Mouse (Mus musculus) G1E (cell line): ENCODE measurements around the gene Fbln7. TPM values are rescaled to one million over a fixed set of nuclear protein-coding genes. Genes with fewer than 3 reads are reported as not detected.

Source experiments
- ATAC-seq: 2 replicates; pipeline ENCODE4 v1.8.0; 2016; ENCODE audit warnings: mild to moderate bottlenecking; ENCODE audit not compliant: insufficient number of reproducible peaks, poor library complexity, low FRiP score, severe bottlenecking; ENCODE audit errors: extremely low read depth
- DNase-seq: peaks from one replicate; pipeline ENCODE4 v3.0.0; 2012; ENCODE audit warnings: low spot score
- H3K27me3 ChIP-seq: 2 replicates; pipeline ENCODE4 v1.6.1; 2012; ENCODE audit warnings: mild to moderate bottlenecking, low read length, inconsistent platforms; ENCODE audit not compliant: insufficient read depth
- H3K36me3 ChIP-seq: replicated peaks from 2 replicates; pipeline ENCODE3; 2012; ENCODE audit warnings: mild to moderate bottlenecking, inconsistent platforms
- H3K4me1 ChIP-seq: 2 replicates; pipeline ENCODE4 v1.6.1; 2012; ENCODE audit warnings: low read depth, low read length, inconsistent platforms, mixed read lengths; ENCODE audit not compliant: insufficient read depth
- H3K4me3 ChIP-seq: 2 replicates; pipeline ENCODE4 v1.5.1; 2012; ENCODE audit warnings: low read depth, mild to moderate bottlenecking, inconsistent platforms, low read length, moderate library complexity, mixed read lengths
- H3K9me3 ChIP-seq: replicated peaks from 2 replicates; pipeline ENCODE4 v1.6.1; 2012; ENCODE audit warnings: inconsistent platforms
- CTCF ChIP-seq: IDR thresholded peaks from 2 replicates; pipeline ENCODE4 v1.5.1; 2012; ENCODE audit warnings: low read depth, low read length, inconsistent platforms, mixed read lengths
- GATA1 ChIP-seq: IDR thresholded peaks from 2 replicates; pipeline ENCODE4 v1.6.1; 2012; ENCODE audit warnings: borderline replicate concordance, low read length, inconsistent platforms, mixed read lengths
- GATA2 ChIP-seq: IDR thresholded peaks from 2 replicates; pipeline ENCODE4 v1.6.1; 2012; ENCODE audit warnings: low read depth, low read length, inconsistent platforms, borderline replicate concordance
- POLR2AphosphoS5 ChIP-seq: IDR thresholded peaks from 2 replicates; pipeline ENCODE4 v1.6.1; 2012; ENCODE audit warnings: low read depth, low read length, inconsistent platforms; ENCODE audit not compliant: insufficient replicate concordance
- TAL1 ChIP-seq: conservative IDR thresholded peaks from 2 replicates; pipeline ENCODE4 v1.6.1; 2012; ENCODE audit warnings: low read depth, low read length, inconsistent platforms, mixed read lengths
- polyA plus RNA-seq: library from polyadenylated mRNA; stranded (reverse); fragments of >175 nt; gene quantifications from 2 replicates; pipeline ENCODE4 v1.2.3, GENCODE M21; 2012
- total RNA-seq, 2 experiments: library from RNA; stranded (forward) in 1 of 2; stranded (reverse) in 1 of 2; fragments of 200-1000 nt in 1 of 2; fragments of >200 nt in 1 of 2; fragmentation: Nextera tagmentation in 1 of 2; gene quantifications; 2 replicates each; pipeline ENCODE4 v1.2.3; 2014 to 2017

The Fbln7 gene
- total and polyA plus RNA-seq, 3 experiments, result 0.33 TPM; not detected in 2

GRCm38 (mm10) chr2:128863777-128864331 is 1.1 kb downstream of the Fbln7 start:
- Histone ChIP-seq H3K9me3 (no peaks in the 10 kb centered on the region), H3K4me1 (no peaks in the 10 kb centered on the region), H3K27me3 (peaks cover 8% of the 10 kb centered on the region), H3K4me3 (no peak overlapping the region), H3K36me3 (no peaks in the 10 kb centered on the region)
- ATAC-seq, result no peak
- DNase-seq, result no peak
- no peak for TF ChIP-seq CTCF
- no peak for TF ChIP-seq TAL1
- no peak for TF ChIP-seq GATA2
- no peak for TF ChIP-seq POLR2AphosphoS5
- TF ChIP-seq GATA1, result no peak

GRCm38 (mm10) chr2:128865061-128865460 is 2.3 kb downstream of the Fbln7 start:
- no peak for TF ChIP-seq CTCF
- no peak for TF ChIP-seq GATA2
- no peak for TF ChIP-seq GATA1
- no peak for TF ChIP-seq TAL1
- no peak for TF ChIP-seq POLR2AphosphoS5

GRCm38 (mm10) chr2:128871656-128872055 is 8.9 kb downstream of the Fbln7 start:
- peaks cover 20% of the 10 kb centered on the region for H3K27me3 ChIP-seq
- TF ChIP-seq POLR2AphosphoS5 (no peak), GATA2 (no peak), GATA1 (no peak), TAL1 (no peak), CTCF (no peak)
- ATAC-seq (no peak), DNase-seq (no peak)
- H3K9me3 ChIP-seq, result no peaks in the 10 kb centered on the region
- H3K4me3 ChIP-seq, result no peak overlapping the region
- no peaks in the 10 kb centered on the region for H3K4me1 ChIP-seq
- no peaks in the 10 kb centered on the region for H3K36me3 ChIP-seq

More at GRCm38 (mm10) chr2:128865061-128865460, 2.3 kb downstream of the Fbln7 start:
- ATAC-seq, result no peak
- H3K36me3 ChIP-seq, result no peaks in the 10 kb centered on the region
- peaks cover 8% of the 10 kb centered on the region; the same call in 1 of the 2 replicates for H3K27me3 ChIP-seq
- no peaks in the 10 kb centered on the region for H3K4me1 ChIP-seq
- no peak overlapping the region for H3K4me3 ChIP-seq
- DNase-seq, result no peak
- no peaks in the 10 kb centered on the region for H3K9me3 ChIP-seq

GRCm38 (mm10) chr2:128872256-128872655 is 9.5 kb downstream of the Fbln7 start:
- ATAC-seq, result no peak
- Histone ChIP-seq H3K9me3 (no peaks in the 10 kb centered on the region), H3K4me3 (no peak overlapping the region), H3K27me3 (peaks cover 20% of the 10 kb centered on the region), H3K36me3 (no peaks in the 10 kb centered on the region), H3K4me1 (no peaks in the 10 kb centered on the region)
- TF ChIP-seq CTCF (no peak), GATA1 (no peak)
- DNase-seq, result no peak

- DNase-seq, result no peak
- no peak for ATAC-seq
- H3K4me1 ChIP-seq, result no peaks in the 10 kb centered on the region
- H3K36me3 ChIP-seq, result no peaks in the 10 kb centered on the region
- no peaks in the 10 kb centered on the region for H3K9me3 ChIP-seq
- no peak for TF ChIP-seq TAL1
- no peak for TF ChIP-seq GATA2
- no peak for TF ChIP-seq CTCF
- no peak for TF ChIP-seq POLR2AphosphoS5
- no peak for TF ChIP-seq GATA1
- H3K4me3 ChIP-seq, result no peak overlapping the region
- H3K27me3 ChIP-seq, result peaks cover 17% of the 10 kb centered on the region
These were observed 12.7 kb downstream of the Fbln7 start for GRCm38 (mm10) chr2:128875526-128875925.

- no peak for ATAC-seq
- Histone ChIP-seq H3K4me3 (no peak overlapping the region), H3K27me3 (peaks cover 3% of the 10 kb centered on the region), H3K9me3 (no peaks in the 10 kb centered on the region), H3K36me3 (no peaks in the 10 kb centered on the region), H3K4me1 (no peaks in the 10 kb centered on the region)
- no peak for DNase-seq
- TF ChIP-seq TAL1 (no peak), CTCF (peak; percentile 24; the same call in 1 of the 2 replicates)
These were observed 18.5 kb downstream of the Fbln7 start for GRCm38 (mm10) chr2:128881236-128881635.

GRCm38 (mm10) chr2:128885225-128885811 is 22.5 kb downstream of the Fbln7 start:
- ATAC-seq (no peak), DNase-seq (no peak)
- Histone ChIP-seq H3K27me3 (peaks cover 3% of the 10 kb centered on the region), H3K9me3 (no peaks in the 10 kb centered on the region), H3K4me1 (no peaks in the 10 kb centered on the region), H3K36me3 (no peaks in the 10 kb centered on the region), H3K4me3 (no peak overlapping the region)
- TF ChIP-seq TAL1 (no peak), GATA1 (no peak), POLR2AphosphoS5 (no peak)
